Mouse (Mus musculus): ENCODE results near the gene Dapk1.

- TF ChIP-seq EP300 (IDR thresholded peaks at IDR 0.05; ENCODE audit: low read depth) = no peak
- TF ChIP-seq CTCF (IDR thresholded peaks at IDR 0.05; ENCODE audit: low read depth) = no peak
These were observed 126.7 kb downstream of the Dapk1 start for GRCm38 (mm10) chr13:60728276-60729054.

Measured in heart, postnatal 0 days (tissue).